Mouse (Mus musculus): ENCODE results near the gene Fars2.

DNA sequence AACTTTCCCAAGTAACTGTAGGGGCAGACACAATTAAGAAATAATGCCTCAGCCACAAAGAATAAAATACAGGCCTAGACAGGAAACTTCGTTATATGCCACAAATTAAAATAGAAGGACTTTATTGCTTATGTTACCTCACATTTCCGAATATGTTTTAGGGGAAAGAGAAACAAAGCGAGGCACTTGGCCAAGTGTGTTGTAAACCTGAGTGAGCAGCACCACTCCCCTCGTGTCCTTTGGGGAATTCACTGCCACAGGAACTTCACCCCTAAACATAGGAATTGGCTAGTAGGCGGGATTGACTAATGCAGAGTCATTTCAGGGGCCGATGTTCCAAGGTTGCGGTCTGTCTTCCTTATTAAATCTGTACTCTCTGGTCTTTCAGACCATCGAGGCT lies 197.0 kb downstream of the Fars2 start:
- no peak for TF ChIP-seq POLR2A (IDR thresholded peaks at IDR 0.05; ENCODE audit: low read depth, low read length)
- no peak for TF ChIP-seq CTCF (IDR thresholded peaks at IDR 0.05; ENCODE audit: extremely low read depth, insufficient read depth, insufficient read length, insufficient replicate concordance)

Data from spleen, adult 2 months (tissue).